In the genomic region with DNA sequence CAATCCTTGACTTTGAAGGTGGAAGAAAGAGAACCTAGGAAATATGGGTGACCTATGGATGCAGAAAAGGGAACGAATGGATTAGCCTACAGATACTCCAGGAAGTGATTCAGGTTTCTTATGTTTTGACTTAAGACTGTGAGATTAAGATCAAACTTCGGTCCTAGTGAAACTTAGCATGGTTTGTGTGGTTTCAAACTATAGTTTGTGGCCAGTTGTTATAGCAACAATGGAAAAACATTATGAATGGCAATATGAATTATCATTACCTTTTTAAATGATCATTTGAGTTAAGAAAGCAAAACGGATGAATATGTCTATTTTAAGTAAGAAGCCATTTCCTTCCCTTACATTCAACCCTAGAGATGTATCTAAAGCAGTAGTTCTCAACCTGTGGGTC, we compare ENCODE assay signal across 25 mouse cellular contexts.
DNase-seq lines count a peak whose midpoint lies in the region; ATAC-seq and TF ChIP-seq lines count a peak whose summit lies in the region.
"Had no signal": no experiment of that assay in that cellular context is flagged by ENCODE, and none has a peak within 500 bp of the region (broad histone marks: within the 10 kb centered on the region; RNA-seq: fewer than 3 reads in every experiment).

No protein-coding gene starts in this region.

- H3K36me3 ChIP-seq in liver, embryonic 12.5 days = no peaks in the 10 kb centered on the region
- no peaks in the 10 kb centered on the region for H3K36me3 ChIP-seq in stomach, postnatal 0 days (ENCODE audit: control insufficient read depth, insufficient read depth, low read length)
- H3K36me3 ChIP-seq: embryonic facial prominence, embryonic 15.5 days; forebrain, embryonic 10.5 days; heart, embryonic 15.5 days; hindbrain, embryonic 10.5 days had no signal

- no peaks in the 10 kb centered on the region for H3K9me3 ChIP-seq in liver, embryonic 12.5 days (replicated peaks)
- H3K9me3 ChIP-seq in stomach, postnatal 0 days (ENCODE audit: control insufficient read depth, low read length) = no peaks in the 10 kb centered on the region
- H3K9me3 ChIP-seq: embryonic facial prominence, embryonic 15.5 days; heart, embryonic 15.5 days had no signal

- no peak overlapping the region for H3K4me3 ChIP-seq in liver, embryonic 12.5 days
- H3K4me3 ChIP-seq in stomach, postnatal 0 days (ENCODE audit: low read depth, low read length) = no peak overlapping the region
- H3K4me3 ChIP-seq: erythroblast, embryonic 14.5 days; forebrain, embryonic 10.5 days; heart, adult 2 months; heart, embryonic 15.5 days; hindbrain, embryonic 10.5 days had no signal

- peak; percentile 64 for DNase-seq in 416B (ENCODE audit: low read depth)
- DNase-seq in CD4-positive, CD25-positive, alpha-beta regulatory T cell, adult 2 months (ENCODE audit: low read depth, low spot score) = peak; percentile 68
- no peak for DNase-seq in cerebellum, postnatal 14 days
- DNase-seq in stomach, postnatal 0 days (ENCODE audit: low spot score) = no peak
- DNase-seq: adrenal gland, adult 8-10 months; adrenal gland, postnatal 36 days; cerebellum, adult 2 months; cerebellum, postnatal 10 days; gastrocnemius, postnatal 10 days; heart, adult 2 months; heart, postnatal 14 days had no signal

- no peak overlapping the region for H3K27ac ChIP-seq in liver, embryonic 12.5 days
- H3K27ac ChIP-seq in stomach, postnatal 0 days (replicated peaks) = no peak overlapping the region
- H3K27ac ChIP-seq: embryonic facial prominence, embryonic 15.5 days; forebrain, embryonic 10.5 days; heart, adult 2 months; heart, embryonic 15.5 days; hindbrain, embryonic 10.5 days; hindbrain, embryonic 14.5 days had no signal

- peak; percentile 53 for ATAC-seq in common myeloid progenitor, adult 5-6 weeks (replicated peaks; ENCODE audit: low read depth, poor library complexity, severe bottlenecking)
- ATAC-seq in megakaryocyte, adult 5-6 weeks (ENCODE audit: poor library complexity, severe bottlenecking) = 0 out of 2 replicates have a peak, but pooled peaks have one; percentile 20
- ATAC-seq in liver, embryonic 12.5 days = no peak
- no peak for ATAC-seq in stomach, postnatal 0 days (ENCODE audit: low FRiP score, low TSS enrichment)
- ATAC-seq: forebrain, embryonic 14.5 days; intestine, postnatal 0 days; Patski had no signal

- no peaks in the 10 kb centered on the region for H3K27me3 ChIP-seq in liver, embryonic 12.5 days (replicated peaks)
- H3K27me3 ChIP-seq in stomach, postnatal 0 days (ENCODE audit: control insufficient read depth, insufficient read depth, low read length) = no peaks in the 10 kb centered on the region
- H3K27me3 ChIP-seq: CH12.LX; embryonic facial prominence, embryonic 15.5 days; heart, embryonic 15.5 days; Patski had no signal

- H3K4me2 ChIP-seq in liver, embryonic 12.5 days = no peak overlapping the region
- no peak overlapping the region for H3K4me2 ChIP-seq in stomach, postnatal 0 days (replicated peaks; ENCODE audit: low read depth)
- H3K4me2 ChIP-seq: heart, embryonic 11.5 days; heart, embryonic 15.5 days; hindbrain, embryonic 14.5 days had no signal

- H3K4me1 ChIP-seq in liver, embryonic 12.5 days = peaks cover 4% of the 10 kb centered on the region; the same call in 1 of the 2 replicates
- no peaks in the 10 kb centered on the region for H3K4me1 ChIP-seq in stomach, postnatal 0 days (replicated peaks; ENCODE audit: control insufficient read depth, insufficient read depth)
- H3K4me1 ChIP-seq: hindbrain, embryonic 10.5 days had no signal

- TF ChIP-seq CTCF in stomach, postnatal 0 days (IDR thresholded peaks at IDR 0.05; ENCODE audit: low read depth) = no peak

- WGBS in liver, embryonic 12.5 days (ENCODE audit: insufficient replicate concordance) = 39% methylated on average over 3 of the region's 3 CpGs
- 89% methylated on average over 3 of the region's 3 CpGs for WGBS in stomach, postnatal 0 days

- H3K9ac ChIP-seq in liver, embryonic 12.5 days = no peak overlapping the region
- no peak overlapping the region for H3K9ac ChIP-seq in stomach, postnatal 0 days (ENCODE audit: low read length)
- H3K9ac ChIP-seq: embryonic facial prominence, embryonic 15.5 days; heart, embryonic 15.5 days; hindbrain, embryonic 14.5 days had no signal

- TF ChIP-seq EP300 in stomach, postnatal 0 days (optimal IDR thresholded peaks at IDR 0.05) = no peak

Comparison
In these comparisons a context has a peak if more than half of its experiments do, and no peak if none do; other contexts are left out.
1. DNase-seq: peak in 416B (single experiment) and CD4-positive, CD25-positive, alpha-beta regulatory T cell, adult 2 months (single experiment); none in cerebellum, postnatal 14 days (0 of 2) and stomach, postnatal 0 days (single experiment).
2. ATAC-seq: peak in common myeloid progenitor, adult 5-6 weeks (single experiment) and megakaryocyte, adult 5-6 weeks (single experiment); none in liver, embryonic 12.5 days (single experiment) and stomach, postnatal 0 days (single experiment).